Mouse (Mus musculus) brain, embryonic 14.5 days (tissue): ENCODE measurements around the gene Smc1b.

Source experiments
- CTCF ChIP-seq: fragments of 200-500 bp; IDR thresholded peaks from 2 replicates; pipeline ENCODE4 v1.5.1; 2012; ENCODE audit warnings: inconsistent platforms, mild to moderate bottlenecking, moderate library complexity, borderline replicate concordance; ENCODE audit not compliant: insufficient read depth, insufficient read length; ENCODE audit errors: extremely low read depth
- POLR2A ChIP-seq: fragments of 200-500 bp; IDR thresholded peaks from 2 replicates; pipeline ENCODE4 v1.6.1; 2012; ENCODE audit warnings: mild to moderate bottlenecking, inconsistent platforms, borderline replicate concordance; ENCODE audit not compliant: poor library complexity, insufficient read depth, insufficient read length, severe bottlenecking; ENCODE audit errors: extremely low read depth

DNA sequence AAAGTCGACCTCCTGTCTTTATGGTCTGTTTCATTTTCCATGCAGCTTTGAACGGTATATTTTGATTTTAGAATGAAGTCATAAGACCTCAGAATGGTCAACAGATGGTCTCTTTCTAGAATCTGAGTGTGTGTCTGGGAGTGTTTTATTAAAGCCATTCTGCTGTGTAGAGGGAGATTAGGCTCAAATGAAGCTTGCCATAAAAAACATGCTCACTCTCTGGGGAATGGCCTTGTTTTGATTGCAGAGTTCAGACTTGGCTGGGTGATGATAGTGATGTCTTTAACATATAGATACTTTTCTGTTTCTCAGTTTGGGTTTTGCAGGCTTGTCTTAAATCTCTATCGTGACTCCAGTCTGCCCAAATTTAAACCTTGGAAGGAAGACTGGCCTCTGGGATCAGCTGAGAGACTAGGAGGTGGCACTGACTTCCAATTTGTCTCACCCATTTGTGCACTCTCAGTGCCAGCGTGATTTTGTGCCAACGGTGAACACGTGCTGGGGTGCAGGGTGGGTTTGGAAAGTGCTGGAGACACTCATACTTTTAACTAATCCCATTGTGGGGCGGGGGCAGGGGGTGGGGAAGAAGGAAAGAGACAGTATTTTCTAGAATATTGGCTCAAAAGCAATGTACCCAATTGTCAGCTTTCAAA, 47.9 kb upstream of the Smc1b start:
- TF ChIP-seq CTCF: no peak
- TF ChIP-seq POLR2A: no peak
